Mouse (Mus musculus) heart, embryonic 13.5 days (tissue): ENCODE measurements around the gene Wdr47. TPM values are rescaled to one million over a fixed set of nuclear protein-coding genes. Genes with fewer than 3 reads are reported as not detected.
"Not testable (repeated sequence)": the region's sequence is repeated elsewhere in the genome, so short reads cannot be mapped to it uniquely, and the experiment has no call there.

Experiments
- ATAC-seq: fragments of 200-750 bp; cut with Nextera tagmentation; 2 replicates; pipeline ENCODE4 v1.8.0; 2017; ENCODE audit warnings: moderate TSS enrichment; ENCODE audit not compliant: insufficient number of reproducible peaks, low FRiP score, low TSS enrichment; ENCODE audit errors: extremely low read depth
- H3K27ac ChIP-seq: fragments of 300-500 bp; sonication (generic); replicated peaks from 2 replicates; pipeline ENCODE4 v1.5.1; 2015; ENCODE audit warnings: moderate library complexity, mild to moderate bottlenecking, inconsistent platforms
- H3K27me3 ChIP-seq: fragments of 300-500 bp; sonication (generic); replicated peaks from 2 replicates; pipeline ENCODE4 v1.6.1; 2015; ENCODE audit warnings: mild to moderate bottlenecking, inconsistent platforms
- H3K36me3 ChIP-seq: fragments of 300-500 bp; sonication (generic); 2 replicates; pipeline ENCODE4 v1.6.1; 2015; ENCODE audit warnings: mild to moderate bottlenecking, inconsistent platforms
- H3K4me1 ChIP-seq: fragments of 300-500 bp; sonication (generic); 2 replicates; pipeline ENCODE4 v1.6.1; 2015; ENCODE audit warnings: inconsistent platforms
- H3K4me2 ChIP-seq: fragments of 300-500 bp; sonication (generic); 2 replicates; pipeline ENCODE4 v1.6.1; 2015; ENCODE audit warnings: inconsistent platforms, mild to moderate bottlenecking, moderate library complexity
- H3K4me3 ChIP-seq: fragments of 300-500 bp; sonication (generic); 2 replicates; pipeline ENCODE4 v1.5.1; 2015; ENCODE audit warnings: moderate library complexity, mild to moderate bottlenecking, inconsistent platforms
- H3K9ac ChIP-seq: fragments of 300-500 bp; sonication (generic); 2 replicates; pipeline ENCODE4 v1.6.1; 2015; ENCODE audit warnings: inconsistent platforms, mild to moderate bottlenecking, moderate library complexity
- H3K9me3 ChIP-seq: fragments of 300-500 bp; sonication (generic); 2 replicates; pipeline ENCODE4 v1.6.1; 2016; ENCODE audit warnings: inconsistent platforms
- WGBS: fragments of 180-500 bp; shearing (Covaris S2); methylation state at CpG from one replicate; pipeline ENCODE4 v1.1.7; 2015; ENCODE audit warnings: mixed read lengths; 5-methylcytosine and 5-hydroxymethylcytosine counted together
- microRNA-seq: library from miRNA; unstranded; fragments of <30 nt; microRNA quantifications from one replicate; pipeline ENCODE4, GENCODE M21; 2016
- polyA plus RNA-seq: library from polyadenylated mRNA; unstranded; fragments of >200 nt; fragmentation: Nextera tagmentation; extraction: Ambion mirVana; gene quantifications from 2 replicates; pipeline ENCODE4 v1.2.1, GENCODE M21; 2015

The Wdr47 gene
- polyA plus RNA-seq, 1 experiment from 2014 or later, result 7.0 TPM

GRCm38 (mm10) chr3:108681004-108681403, 89.9 kb downstream of the Wdr47 start:
- no peak for ATAC-seq
- Histone ChIP-seq H3K9ac (no peak overlapping the region), H3K4me2 (no peak overlapping the region), H3K4me3 (no peak overlapping the region), H3K4me1 (no peaks in the 10 kb centered on the region), H3K27ac (no peak overlapping the region), H3K27me3 (no peaks in the 10 kb centered on the region), H3K9me3 (no peaks in the 10 kb centered on the region), H3K36me3 (peaks cover 96% of the 10 kb centered on the region)
- 78% methylated on average over 4 of the region's 4 CpGs for WGBS

GRCm38 (mm10) chr3:108683597-108683996, 92.5 kb downstream of the Wdr47 start:
- H3K27ac ChIP-seq, H3K4me2 ChIP-seq, H3K4me3 ChIP-seq, H3K9ac ChIP-seq, H3K27me3 ChIP-seq, ATAC-seq, H3K4me1 ChIP-seq, H3K9me3 ChIP-seq: not testable (repeated sequence)
- 88% methylated on average over 5 of the region's 5 CpGs for WGBS
- H3K36me3 ChIP-seq, result peaks cover 90% of the 10 kb centered on the region

GRCm38 (mm10) chr3:108685701-108686100, 94.6 kb downstream of the Wdr47 start:
- ATAC-seq, result no peak
- H3K9me3 ChIP-seq, result no peaks in the 10 kb centered on the region
- H3K4me3 ChIP-seq, result no peak overlapping the region
- peaks cover 87% of the 10 kb centered on the region for H3K36me3 ChIP-seq
- H3K27ac ChIP-seq, result no peak overlapping the region
- 95% methylated on average over 7 of the region's 7 CpGs for WGBS
- no peak overlapping the region for H3K9ac ChIP-seq
- no peaks in the 10 kb centered on the region for H3K4me1 ChIP-seq
- no peak overlapping the region for H3K4me2 ChIP-seq
- H3K27me3 ChIP-seq, result no peaks in the 10 kb centered on the region

GRCm38 (mm10) chr3:108689015-108689441, 97.9 kb downstream of the Wdr47 start:
- Histone ChIP-seq H3K36me3 (peaks cover 67% of the 10 kb centered on the region), H3K27ac (no peak overlapping the region), H3K4me3 (no peak overlapping the region), H3K27me3 (no peaks in the 10 kb centered on the region), H3K4me1 (no peaks in the 10 kb centered on the region), H3K4me2 (no peak overlapping the region), H3K9me3 (no peaks in the 10 kb centered on the region), H3K9ac (no peak overlapping the region)
- ATAC-seq, result no peak
- 88% methylated on average over 6 of the region's 6 CpGs for WGBS

- no peaks in the 10 kb centered on the region for H3K27me3 ChIP-seq
- no peak overlapping the region for H3K4me3 ChIP-seq
- no peak overlapping the region for H3K4me2 ChIP-seq
- WGBS, result 88% methylated on average over 8 of the region's 8 CpGs
- no peaks in the 10 kb centered on the region for H3K9me3 ChIP-seq
- no peak for ATAC-seq
- no peak overlapping the region for H3K9ac ChIP-seq
- peaks cover 67% of the 10 kb centered on the region for H3K36me3 ChIP-seq
- no peak overlapping the region for H3K27ac ChIP-seq
- no peaks in the 10 kb centered on the region for H3K4me1 ChIP-seq
Measured at GRCm38 (mm10) chr3:108689446-108689845, 98.4 kb downstream of the Wdr47 start.

- H3K9ac ChIP-seq, result no peak overlapping the region
- ATAC-seq, result no peak
- no peak overlapping the region for H3K4me2 ChIP-seq
- no peak overlapping the region for H3K27ac ChIP-seq
- no peaks in the 10 kb centered on the region for H3K9me3 ChIP-seq
- H3K4me3 ChIP-seq, result no peak overlapping the region
- no peaks in the 10 kb centered on the region for H3K27me3 ChIP-seq
- H3K36me3 ChIP-seq, result peaks cover 69% of the 10 kb centered on the region
- H3K4me1 ChIP-seq, result no peaks in the 10 kb centered on the region
- WGBS, result 82% methylated on average over 4 of the region's 4 CpGs
Measured at GRCm38 (mm10) chr3:108689979-108690378, 98.9 kb downstream of the Wdr47 start.

- Histone ChIP-seq H3K4me2 (no peak overlapping the region), H3K36me3 (peaks cover 68% of the 10 kb centered on the region), H3K9me3 (no peaks in the 10 kb centered on the region), H3K27me3 (no peaks in the 10 kb centered on the region), H3K9ac (no peak overlapping the region), H3K4me1 (no peaks in the 10 kb centered on the region), H3K27ac (no peak overlapping the region), H3K4me3 (no peak overlapping the region)
- no peak for ATAC-seq
- 65% methylated on average over 9 of the region's 9 CpGs for WGBS
Measured at GRCm38 (mm10) chr3:108694321-108694720, 103.2 kb downstream of the Wdr47 start.

Small RNAs within 50 kb of the gene (microRNA-seq; reads per million reads assigned to microRNA genes)
- not detected for gene Gm22860

Other genes with a start within 250 kb of the Wdr47 start
- 40.7 and 45.8 TPM in 2 replicates for gene Mybphl, start 226.4 kb upstream of the Wdr47 start, polyA plus RNA-seq
- 24.4 and 25.4 TPM in 2 replicates for gene Psrc1, start 207.4 kb upstream of the Wdr47 start, polyA plus RNA-seq
- gene Celsr2, start 175.7 kb upstream of the Wdr47 start, polyA plus RNA-seq, result 2.1 and 3.1 TPM in 2 replicates
- 78.2 and 91.4 TPM in 2 replicates for gene Sars, start 146.1 kb upstream of the Wdr47 start, polyA plus RNA-seq
- gene 1700013F07Rik, start 57.1 kb upstream of the Wdr47 start, polyA plus RNA-seq, result not detected in 2 replicates
- gene 5330417C22Rik, start 54.7 kb upstream of the Wdr47 start, polyA plus RNA-seq, result 0.70 and 1.0 TPM in 2 replicates
- gene Tmem167b, start 28.8 kb upstream of the Wdr47 start, polyA plus RNA-seq, result 28.2 and 30.6 TPM in 2 replicates
- 27.0 and 29.0 TPM in 2 replicates for gene Taf13, start 19.6 kb upstream of the Wdr47 start, polyA plus RNA-seq
- 43.5 and 46.4 TPM in 2 replicates for gene Clcc1, start 62.6 kb downstream of the Wdr47 start, polyA plus RNA-seq
- 25.4 and 27.1 TPM in 2 replicates for gene Gpsm2, start 131.0 kb downstream of the Wdr47 start, polyA plus RNA-seq
- gene Aknad1, start 148.4 kb downstream of the Wdr47 start, polyA plus RNA-seq, result 0.07 TPM in 1 of 2 replicates, not detected in the other
- 24.2 and 26.3 TPM in 2 replicates for gene Stxbp3, start 249.2 kb downstream of the Wdr47 start, polyA plus RNA-seq